Mouse (Mus musculus) ovary, postnatal 10 days (tissue): ENCODE measurements around the gene Prkcb.
A peak's percentile ranks its signal among the peaks of the same experiment; 100 is the strongest.
"Not testable (repeated sequence)": the region's sequence is repeated elsewhere in the genome, so short reads cannot be mapped to it uniquely, and the experiment has no call there.

Experiments used
- DNase-seq: peaks from one replicate; pipeline ENCODE4 v3.0.0; 2022; ENCODE audit warnings: low spot score

The Prkcb gene

DNA sequence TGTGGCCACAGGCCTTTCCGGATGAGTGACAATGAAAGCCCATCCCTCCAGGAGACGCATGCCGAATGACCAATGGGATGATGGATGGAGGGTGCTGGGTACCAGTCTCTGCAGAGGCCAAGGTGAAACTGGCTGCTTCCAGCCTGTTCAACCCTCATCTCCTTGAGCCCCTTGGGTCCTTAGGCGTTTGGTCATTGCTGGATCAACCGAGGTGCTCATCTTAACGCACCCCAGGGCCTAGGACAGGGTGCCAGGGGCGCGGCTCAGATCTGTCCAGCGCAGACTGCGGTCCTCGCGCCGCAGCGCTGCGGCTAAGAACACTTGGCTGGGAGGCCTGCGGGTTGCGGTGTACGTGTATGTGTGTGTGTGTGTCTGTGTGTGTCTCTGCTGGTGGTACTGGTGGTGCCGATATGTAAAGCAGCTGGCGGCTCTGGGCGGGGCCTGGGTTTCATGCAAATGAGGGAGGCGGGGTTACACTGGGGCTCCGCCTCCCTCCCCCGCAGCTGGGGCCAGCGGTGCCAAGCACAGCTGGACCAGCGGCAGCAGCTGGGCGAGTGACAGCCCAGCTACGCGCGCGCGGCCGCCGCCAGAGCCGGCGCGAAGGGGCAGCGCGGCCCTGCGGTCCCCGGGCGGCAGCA, at the start of gene Prkcb:
Prkcb (plus strand) TSS at position 147 of the 638 bp plus-strand sequence.
- DNase-seq: peak; percentile 11

DNA sequence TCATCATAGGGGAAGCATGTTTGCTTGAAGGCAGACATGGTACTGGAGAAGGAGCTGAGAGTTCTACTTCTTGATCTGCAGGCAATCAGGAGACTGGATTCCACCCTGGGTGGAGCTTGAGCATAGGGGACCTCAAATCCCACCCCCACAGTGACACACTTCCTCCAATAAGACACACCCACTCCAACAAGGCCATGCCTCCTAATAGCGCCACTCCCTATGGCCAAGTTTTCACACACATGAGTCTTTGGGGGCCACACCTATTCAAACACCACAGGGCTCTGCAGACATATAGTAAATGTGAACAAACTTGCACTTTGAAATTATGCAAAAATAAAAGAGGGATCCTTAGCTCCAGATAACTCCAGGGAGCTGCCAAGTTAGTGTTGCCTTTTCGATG, 49.6 kb upstream of the Prkcb start:
- no peak for DNase-seq

DNA sequence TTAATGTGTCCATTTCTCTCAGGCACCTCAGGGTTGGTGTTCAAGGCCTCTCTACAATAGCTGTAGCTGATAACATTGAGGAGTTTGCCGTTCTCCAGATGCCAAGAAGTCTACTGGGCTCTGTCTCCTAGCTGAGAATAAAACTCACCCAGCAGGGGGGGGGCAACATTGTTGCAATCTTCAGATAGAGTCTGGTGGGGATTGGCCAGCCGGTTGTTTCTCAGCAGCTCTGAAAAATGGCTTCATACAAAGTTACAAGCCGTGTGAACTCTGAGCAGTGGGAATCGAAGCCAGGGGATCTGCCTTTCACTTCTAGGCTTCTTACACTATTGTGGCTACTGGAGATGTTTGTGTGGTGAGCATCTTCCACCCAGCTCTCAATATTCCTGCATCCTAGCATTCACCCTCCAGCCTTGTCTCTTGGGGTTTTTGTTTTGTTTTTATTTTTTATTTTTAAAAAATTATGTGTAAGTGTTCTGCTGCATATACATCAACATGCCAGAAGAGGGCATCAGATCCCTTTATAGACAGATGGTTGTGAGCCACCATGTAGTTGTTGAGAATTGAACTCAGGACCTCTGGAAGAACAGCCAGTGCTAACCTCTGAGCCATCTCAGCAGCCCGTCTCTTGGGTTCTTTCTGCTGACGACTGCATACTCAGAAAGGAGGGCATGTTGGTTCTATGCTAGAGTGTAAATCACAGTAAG, 48.0 kb upstream of the Prkcb start:
- DNase-seq: no peak

DNA sequence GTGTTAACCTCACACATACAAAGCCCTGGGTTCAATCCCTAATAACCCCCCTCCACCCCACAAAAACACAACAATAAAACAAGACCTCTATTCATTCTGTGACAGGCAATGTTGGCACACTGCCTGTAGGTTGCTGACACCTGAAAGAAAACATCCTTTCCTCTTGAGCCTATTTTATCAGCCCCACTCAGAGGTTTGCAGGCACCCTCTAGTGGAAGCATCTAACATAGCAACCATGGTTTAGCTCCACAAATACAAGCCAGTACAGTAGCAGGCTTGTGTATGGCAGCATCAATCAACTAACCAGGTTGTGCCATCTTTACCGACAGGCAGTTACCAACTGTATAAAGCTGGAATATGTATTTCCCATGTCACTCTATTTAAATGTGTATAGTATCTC, 46.3 kb upstream of the Prkcb start:
- no peak for DNase-seq

DNA sequence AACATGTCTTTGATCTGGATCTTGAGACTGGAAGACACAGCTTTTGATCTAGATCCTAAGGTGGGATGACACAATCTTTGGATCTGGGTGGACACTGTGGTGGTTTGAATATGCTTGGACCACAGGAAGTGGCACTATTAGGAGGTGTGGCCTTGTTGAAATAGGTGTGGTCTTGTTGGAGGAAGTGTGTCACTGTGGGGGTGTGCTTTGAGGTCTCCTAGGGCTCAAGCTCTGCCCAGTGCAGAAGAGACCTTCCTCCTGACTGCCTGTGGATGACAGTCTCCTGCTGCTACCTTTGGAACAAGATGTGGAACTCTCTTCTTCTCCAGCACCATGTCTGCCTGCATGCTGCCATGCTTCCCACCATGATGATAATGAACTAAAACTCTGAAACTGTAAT, 45.8 kb upstream of the Prkcb start:
- DNase-seq: not testable (repeated sequence)

DNA sequence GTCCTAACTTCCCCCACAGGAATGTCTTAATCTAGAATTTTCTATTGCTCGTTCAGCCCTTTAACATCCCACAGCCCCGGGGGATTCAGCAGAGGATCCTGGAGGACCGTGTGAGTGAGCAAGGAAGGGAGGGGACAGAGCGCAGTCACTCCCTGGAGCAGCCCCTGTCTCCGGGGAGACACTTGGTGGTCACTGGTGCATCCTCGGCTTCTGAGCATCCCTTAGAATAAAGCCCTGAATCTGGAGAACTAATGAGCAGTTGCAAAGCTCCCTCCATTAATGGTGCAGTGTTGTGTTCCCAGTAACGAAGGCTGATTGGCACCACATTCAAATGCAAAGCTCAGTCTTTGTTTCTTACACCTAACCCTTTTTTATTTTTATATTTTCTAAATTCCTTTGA, 44.4 kb upstream of the Prkcb start:
- no peak for DNase-seq

DNA sequence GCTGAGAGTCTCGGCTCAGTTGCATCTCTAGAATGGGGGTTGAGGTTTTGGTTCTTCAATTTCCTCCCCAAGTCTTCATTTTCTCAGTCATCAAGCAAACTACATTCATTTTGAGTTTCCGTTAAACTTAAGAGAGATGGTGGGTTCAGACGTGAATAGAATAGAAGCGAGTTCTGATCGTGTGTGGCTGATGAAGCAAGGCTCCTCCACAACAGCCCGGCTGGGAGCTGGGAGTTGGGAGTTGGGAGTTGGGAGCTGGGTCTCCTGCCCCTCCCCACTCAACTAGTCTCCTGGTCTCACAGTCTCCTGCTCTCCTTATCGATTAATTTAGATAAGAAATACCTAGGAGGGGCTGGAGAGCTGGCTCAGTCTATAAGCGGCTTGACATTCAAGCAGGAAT, 44.0 kb upstream of the Prkcb start:
- no peak for DNase-seq

DNA sequence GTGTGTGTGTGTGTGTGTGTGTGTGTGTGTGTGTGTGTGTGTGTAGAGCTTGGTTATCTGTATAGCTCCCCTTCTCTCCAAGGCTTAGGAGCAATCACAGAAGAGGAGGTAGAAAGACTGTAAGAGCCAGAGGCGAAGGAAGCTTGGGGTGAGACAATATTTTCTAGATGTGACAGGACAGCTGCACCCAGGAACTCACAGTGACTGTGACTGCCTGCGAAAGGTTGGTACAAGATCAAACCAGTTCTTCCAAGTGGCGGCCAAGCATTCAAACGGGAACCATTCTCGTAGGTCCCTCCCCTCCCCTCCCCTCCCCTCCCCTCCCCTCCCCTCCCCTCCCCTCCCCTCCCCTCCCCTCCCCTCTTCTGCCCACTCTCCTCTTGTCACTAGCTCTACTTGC, 42.6 kb upstream of the Prkcb start:
- DNase-seq: no peak

DNA sequence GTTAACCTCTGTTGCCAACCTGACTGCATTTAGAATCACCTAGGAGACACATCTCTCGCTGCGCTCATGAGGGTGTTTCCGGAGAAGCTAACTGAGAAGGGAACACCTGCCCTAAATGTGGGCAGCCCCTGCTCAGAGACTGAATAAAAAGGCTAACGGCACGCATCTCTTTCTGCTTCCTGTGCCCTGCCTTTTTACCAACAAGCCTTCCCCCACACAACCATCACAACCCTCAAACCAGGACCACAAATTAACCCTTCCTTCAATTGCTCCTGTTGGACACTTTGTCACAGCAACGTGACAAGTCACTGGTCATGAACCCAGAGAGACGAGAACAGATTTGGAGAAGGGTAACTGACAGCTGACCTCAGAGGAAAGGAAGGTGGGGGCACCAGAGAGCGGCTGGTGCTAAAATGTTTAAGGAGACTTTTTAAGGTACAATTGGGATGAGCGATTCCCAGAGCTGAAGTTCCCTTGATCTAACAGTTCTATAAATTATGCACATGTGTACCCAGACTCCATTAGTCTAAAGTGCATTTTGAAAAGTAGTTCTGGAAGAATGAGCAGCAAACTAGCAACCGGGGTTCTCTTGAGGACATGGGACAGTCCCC, 41.2 kb upstream of the Prkcb start:
- DNase-seq: no peak

DNA sequence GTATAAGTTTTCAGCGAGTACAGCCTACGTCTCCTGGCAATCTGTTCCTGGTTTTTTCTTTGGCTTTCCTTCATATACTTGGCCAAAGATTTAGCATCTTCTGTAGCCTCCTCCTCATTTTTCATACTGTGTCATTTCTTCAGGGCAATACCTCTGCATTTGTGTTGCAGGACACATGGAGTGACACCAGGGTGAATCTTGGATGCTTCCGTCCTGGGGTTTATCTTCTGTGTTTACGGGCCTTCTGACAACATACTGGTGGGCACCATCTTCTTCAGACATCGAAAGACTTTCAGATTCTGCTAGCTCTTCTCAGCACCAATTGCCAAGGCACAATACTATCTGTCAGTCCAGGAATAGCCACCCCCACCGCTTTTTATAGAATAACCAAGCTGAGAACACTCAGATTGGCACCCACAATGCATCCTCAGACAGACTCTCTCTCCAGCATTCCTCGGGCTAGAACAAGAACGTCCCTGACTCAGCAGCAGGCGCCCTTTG, 39.2 kb upstream of the Prkcb start:
- no peak for DNase-seq

DNA sequence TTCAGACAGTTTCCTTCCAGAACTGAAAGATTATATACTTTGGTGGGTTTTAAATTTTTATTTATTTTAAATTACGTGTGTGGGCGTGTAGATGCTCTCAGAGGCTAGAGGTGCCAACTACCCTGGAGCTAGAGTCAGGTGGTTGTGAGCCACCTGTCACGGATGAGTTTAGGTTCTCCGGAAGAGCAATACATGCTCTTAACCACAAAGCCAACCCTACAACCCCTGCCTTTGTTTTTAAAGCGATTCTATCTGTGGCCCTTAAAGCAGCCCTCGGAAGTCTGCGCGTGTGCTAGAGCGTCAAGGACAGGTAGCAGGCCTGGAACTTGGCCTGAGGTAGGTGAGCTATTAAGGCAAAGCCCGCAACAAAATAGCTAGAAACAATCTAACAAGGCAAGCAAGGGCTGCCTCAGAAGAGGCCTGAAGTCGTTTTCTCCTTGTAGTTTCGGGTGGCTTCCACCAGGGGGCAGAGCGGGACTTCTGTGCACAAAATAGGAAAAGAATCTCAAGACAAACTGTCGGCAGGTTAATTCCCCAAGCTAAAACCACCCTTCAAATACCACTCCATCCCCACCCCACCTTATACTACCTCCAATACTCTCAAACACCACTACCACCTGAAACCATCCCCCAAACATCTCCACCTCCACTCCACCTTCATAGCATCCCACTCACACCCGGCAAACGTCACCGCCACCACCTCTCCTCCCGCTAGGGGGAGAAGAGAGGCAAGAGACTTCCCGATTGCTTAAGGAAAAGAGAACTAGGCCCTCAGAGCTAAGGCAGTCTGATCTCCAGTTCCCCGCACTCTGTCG, 37.1 kb upstream of the Prkcb start:
- DNase-seq: peak; percentile 44

DNA sequence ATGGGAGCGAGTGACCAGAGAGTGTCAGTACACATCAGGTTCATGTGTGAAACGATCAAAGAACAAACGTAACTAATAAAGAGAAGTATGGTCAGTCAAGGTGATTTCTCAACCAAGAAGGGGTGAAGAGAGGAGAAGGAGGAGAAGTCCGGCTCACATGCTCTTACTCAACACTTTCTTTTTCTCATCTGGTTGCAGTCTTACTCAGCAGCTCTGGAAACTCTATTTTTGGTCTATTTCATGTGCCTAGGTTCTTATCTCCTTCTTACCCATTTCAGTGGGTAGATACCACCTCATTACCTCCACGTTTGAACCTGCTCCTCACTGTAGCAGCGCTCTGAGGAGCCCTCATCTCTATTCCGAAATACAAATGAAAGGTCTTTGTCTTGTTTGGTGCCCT, 31.8 kb upstream of the Prkcb start:
- DNase-seq: no peak

DNA sequence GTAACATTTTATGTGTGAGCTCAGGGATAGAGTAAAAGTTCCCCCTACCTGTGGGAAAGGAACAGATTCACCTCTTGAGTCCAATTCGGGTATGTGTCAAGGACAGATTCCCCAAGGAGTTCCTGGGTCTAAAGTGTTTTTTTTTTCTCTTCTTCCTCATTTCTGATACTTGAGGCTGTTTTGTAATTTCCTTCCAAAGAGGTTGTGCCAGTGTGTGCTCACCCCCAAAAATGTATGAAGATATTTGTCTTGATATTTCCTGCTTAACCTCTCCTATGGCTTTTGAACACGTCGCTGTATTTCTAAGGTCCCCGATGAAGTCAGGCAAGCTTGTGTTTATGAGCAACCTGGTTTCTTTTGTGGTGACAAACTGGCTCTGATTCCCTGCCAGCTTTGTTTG, 30.0 kb upstream of the Prkcb start:
- no peak for DNase-seq

DNA sequence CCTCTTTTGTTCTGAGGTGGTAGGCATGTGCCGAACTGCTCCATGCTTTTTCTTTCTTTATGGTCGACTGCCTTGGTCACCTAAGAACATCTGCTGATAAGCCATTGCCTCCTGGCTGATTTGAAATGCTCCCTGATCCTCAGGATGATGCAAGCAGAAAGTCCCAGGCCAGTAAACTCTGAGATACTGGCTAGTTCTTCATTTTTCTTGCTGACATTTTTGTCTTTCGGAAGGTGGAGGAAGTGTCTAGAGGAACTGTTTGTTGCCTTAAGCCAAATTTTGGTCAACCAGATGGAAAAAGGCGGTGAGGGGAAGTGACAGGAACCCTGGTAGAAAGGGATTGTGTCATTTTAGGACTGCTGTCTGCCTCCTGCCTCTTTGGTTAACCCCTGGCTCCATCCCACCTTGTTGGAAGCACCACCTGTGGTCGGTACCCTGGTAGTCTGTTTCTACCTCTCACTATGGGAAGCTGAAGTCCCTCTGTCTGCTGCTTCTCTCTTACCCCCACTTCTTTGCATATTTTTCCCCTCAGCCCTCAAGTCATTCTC, 28.4 kb upstream of the Prkcb start:
- DNase-seq: no peak

DNA sequence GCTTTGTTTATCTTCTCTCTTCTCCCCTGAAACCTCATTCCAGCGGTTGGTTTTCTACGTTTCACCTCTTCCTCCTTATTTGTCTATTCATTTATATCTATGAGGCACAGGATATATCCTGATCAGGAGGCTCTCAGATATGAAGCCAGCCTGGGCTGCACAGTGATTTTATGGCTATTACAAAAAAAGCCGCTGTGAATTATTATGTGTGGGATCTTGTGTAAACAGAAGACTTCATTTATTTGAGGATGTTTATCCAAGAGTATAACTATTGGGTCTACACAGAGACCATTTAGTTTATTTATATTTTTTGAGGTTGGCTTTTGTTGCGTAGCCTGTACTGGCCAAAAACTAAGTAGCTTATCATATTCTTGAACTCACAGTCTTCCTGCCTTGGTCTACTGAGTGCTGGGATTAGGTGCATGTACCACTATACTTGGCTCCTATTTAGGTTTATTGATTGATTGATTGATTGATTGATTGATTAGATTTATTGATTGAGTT, 19.5 kb upstream of the Prkcb start:
- DNase-seq: no peak

DNA sequence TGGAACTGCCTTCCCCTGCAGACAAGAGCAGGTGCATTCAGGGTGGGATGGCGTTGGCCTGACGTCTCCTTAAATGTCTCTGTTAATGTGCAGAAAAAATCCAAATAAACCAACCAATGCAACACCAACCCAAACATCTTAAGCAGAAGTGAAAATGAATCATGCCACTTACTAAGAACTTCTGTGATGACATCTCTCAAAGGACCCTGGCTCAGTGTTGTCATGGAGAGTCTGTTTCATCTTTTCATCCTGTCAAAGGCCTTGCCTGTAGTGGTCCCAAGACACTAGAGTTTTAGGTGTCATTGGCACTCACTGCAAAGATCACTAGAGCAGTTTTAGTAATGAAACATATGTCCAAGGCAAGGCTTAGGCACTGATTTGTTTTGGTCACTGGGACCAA, 16.2 kb upstream of the Prkcb start:
- no peak for DNase-seq

DNA sequence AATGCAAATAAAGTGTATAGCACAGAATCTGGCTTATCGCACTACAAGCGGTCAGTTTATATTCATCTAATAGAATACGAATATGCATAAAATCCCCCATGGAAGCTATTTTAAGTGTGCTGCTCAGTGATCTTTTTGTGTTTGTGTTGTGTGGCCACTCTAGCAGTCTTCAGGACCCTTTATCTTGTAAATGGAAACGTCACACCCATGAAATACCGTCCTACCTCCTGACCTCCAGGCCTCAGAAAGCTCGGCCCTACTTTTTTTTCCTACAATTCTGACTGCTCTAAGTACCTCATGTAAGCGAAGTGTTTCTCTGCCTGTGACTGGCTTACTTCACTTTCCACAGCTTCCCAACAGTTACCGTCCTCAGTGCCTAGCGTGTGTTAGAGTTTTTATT, 9.0 kb upstream of the Prkcb start:
- no peak for DNase-seq

DNA sequence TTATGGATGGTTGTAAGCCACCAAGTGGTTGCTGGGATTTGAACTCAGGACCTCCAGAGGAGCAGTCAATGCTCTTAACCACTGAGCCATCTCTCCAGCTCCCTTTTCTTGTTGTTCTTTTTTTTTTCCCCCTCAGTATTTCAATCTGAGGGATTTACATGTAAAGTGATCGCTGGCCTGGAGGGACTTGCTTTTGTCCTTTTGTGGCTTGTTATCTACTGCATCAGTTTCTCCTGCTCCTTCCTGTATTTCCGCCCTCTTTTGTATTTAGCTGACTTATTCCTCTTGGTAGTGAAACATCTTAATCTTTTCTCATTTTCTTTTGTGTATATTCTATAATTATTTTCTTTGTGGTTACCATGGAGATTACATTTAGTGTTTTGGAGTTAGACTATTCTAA, 8.2 kb upstream of the Prkcb start:
- no peak for DNase-seq

DNA sequence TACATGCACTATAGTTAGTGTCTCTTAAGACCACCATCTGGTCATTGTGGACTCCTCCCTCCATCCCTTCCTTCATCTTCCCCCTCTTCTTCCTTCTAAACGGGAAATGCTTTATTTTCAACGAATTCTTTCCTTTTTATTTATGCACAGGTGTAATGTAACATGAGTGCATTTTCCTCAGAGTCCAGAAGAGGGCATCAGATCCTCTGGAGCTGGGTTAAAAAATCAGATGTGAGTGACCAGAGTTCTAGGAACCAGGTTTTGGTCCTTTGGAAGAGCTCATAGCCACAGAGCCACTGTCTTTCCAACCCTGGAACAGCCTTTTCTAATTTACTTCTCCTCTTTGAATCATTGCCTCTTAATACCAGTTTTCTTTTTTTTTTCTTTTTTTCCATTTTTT, 6.0 kb upstream of the Prkcb start:
- DNase-seq: no peak

DNA sequence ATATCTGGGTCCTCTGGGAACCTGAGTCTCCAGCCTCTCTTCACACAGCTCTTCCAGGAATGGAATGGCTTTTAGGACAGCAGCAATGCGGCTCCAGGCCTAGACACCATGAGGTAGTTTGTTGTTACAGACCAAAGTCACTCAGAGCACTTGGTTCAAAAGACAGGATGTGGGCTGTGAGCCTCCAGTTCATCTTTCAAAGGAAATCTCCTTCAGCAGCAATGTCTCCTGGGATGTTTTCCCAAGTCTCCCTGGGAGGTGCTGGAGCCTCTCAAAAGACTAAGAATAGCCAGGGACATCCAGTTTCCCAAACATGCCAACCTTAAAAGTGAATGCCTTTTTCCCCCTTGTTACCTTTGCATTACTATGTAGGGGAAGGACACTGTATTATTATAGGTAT, 1.3 kb upstream of the Prkcb start:
- no peak for DNase-seq

DNA sequence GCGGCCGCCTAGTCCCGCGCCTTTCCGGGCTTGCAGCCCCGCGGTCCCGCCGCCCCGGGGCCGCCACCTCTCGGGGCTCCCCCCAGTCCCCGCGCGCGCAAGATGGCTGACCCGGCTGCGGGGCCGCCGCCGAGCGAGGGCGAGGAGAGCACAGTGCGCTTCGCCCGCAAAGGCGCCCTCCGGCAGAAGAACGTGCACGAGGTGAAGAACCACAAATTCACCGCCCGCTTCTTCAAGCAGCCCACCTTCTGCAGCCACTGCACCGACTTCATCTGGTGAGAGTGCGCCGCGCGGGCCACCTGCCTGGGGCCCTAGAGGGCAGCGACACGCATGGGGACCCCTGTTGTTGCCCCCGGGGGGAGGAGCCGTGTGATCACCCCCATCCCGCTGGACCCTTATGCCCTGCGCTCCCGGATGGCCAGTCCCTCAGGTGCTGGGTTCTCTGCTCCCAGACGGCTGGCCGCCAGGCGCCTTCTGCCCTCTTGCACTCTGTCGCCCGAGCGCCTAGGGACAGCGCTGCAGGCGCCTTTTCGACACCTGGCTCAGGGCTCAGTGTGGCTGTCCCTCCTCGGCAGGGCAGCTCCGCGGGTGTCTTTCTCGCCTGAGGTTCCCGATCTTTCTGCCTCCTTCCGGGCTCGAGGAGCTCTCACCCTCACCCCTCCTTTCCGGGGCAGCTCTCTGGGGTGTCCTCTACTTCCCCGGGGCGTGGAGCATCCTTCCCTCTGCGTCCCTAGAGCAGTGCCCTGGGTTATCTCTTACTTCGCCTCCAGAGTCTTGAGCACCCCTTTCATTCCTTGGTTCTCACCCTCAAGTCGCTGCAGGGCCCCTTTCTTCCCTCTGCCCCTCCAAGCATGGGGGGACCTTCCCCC, 926 bp downstream of the Prkcb start:
- peak; percentile 3 for DNase-seq
